Mouse (Mus musculus): ENCODE measurements at regions not wholly inside any gene's neighbourhood (a gene's known extent, or its start where the extent isn't known, plus 50 kb on each side); places are given as distances from the start of the nearest gene placed in this dataset.

- 10% methylated on average over 2 of the region's 2 CpGs for WGBS
- H3K4me1 ChIP-seq (ENCODE audit: control insufficient read depth, insufficient read depth, low read length) = no peaks in the 10 kb centered on the region
- peak; percentile 35 to 78 for DNase-seq
- TF ChIP-seq POLR2A (IDR thresholded peaks at IDR 0.05; ENCODE audit: borderline replicate concordance, insufficient read depth, low read length) = no peak
- TF ChIP-seq CTCF (IDR thresholded peaks at IDR 0.05; ENCODE audit: borderline replicate concordance, insufficient read depth, low read depth, low read length) = no peak
- H3K4me3 ChIP-seq (replicated peaks; ENCODE audit: insufficient read depth, low read depth, low read length) = no peak overlapping the region
- no peak overlapping the region for H3K27ac ChIP-seq (ENCODE audit: insufficient read depth, low read length)
- no peaks in the 10 kb centered on the region for H3K27me3 ChIP-seq (ENCODE audit: control insufficient read depth, insufficient read depth, low read length)
These were observed 178.1 kb downstream of the 9330182O14Rik start for GRCm38 (mm10) chr15:40312226-40312625.

GRCm38 (mm10) chr15:40339746-40340145 lies 205.6 kb downstream of the 9330182O14Rik start:
- DNase-seq = no peak
- no peak for TF ChIP-seq CTCF (IDR thresholded peaks at IDR 0.05; ENCODE audit: borderline replicate concordance, insufficient read depth, low read depth, low read length)
- TF ChIP-seq POLR2A (IDR thresholded peaks at IDR 0.05; ENCODE audit: borderline replicate concordance, insufficient read depth, low read length) = no peak
- 63% methylated on average over 2 of the region's 2 CpGs for WGBS

DNA sequence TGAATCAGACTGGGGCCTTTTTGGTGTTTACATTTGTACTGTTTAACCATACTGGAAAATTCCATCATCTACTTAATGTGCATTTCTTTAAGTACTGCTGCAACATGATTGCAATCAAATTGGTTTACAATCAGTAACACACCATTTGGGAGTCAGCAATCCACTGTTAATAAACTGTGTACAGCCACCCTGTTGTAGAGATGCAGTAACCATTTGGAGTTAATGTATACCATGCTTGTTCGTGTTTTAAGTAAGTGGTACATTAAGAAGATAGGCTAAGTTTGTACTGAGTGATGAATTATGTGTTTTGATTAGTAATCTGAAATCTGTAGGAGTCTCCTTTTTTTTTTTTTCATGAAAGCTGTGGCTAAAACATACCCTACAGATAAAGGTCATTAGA lies 206.1 kb downstream of the 9330182O14Rik start:
- H3K27ac ChIP-seq (ENCODE audit: insufficient read depth, low read length) = no peak overlapping the region
- no peak overlapping the region for H3K4me3 ChIP-seq (replicated peaks; ENCODE audit: insufficient read depth, low read depth, low read length)
- DNase-seq = no peak
- no peaks in the 10 kb centered on the region for H3K27me3 ChIP-seq (ENCODE audit: control insufficient read depth, insufficient read depth, low read length)
- 100% methylated on average over 1 of the region's 1 CpGs for WGBS
- H3K4me1 ChIP-seq (ENCODE audit: control insufficient read depth, insufficient read depth, low read length) = no peaks in the 10 kb centered on the region
- TF ChIP-seq CTCF (IDR thresholded peaks at IDR 0.05; ENCODE audit: borderline replicate concordance, insufficient read depth, low read depth, low read length) = no peak
- no peak for TF ChIP-seq POLR2A (IDR thresholded peaks at IDR 0.05; ENCODE audit: borderline replicate concordance, insufficient read depth, low read length)

More at GRCm38 (mm10) chr15:40339746-40340145, 205.6 kb downstream of the 9330182O14Rik start:
- no peaks in the 10 kb centered on the region for H3K27me3 ChIP-seq (ENCODE audit: control insufficient read depth, insufficient read depth, low read length)
- H3K27ac ChIP-seq (ENCODE audit: insufficient read depth, low read length) = no peak overlapping the region
- H3K4me1 ChIP-seq (ENCODE audit: control insufficient read depth, insufficient read depth, low read length) = no peaks in the 10 kb centered on the region
- H3K4me3 ChIP-seq (replicated peaks; ENCODE audit: insufficient read depth, low read depth, low read length) = no peak overlapping the region

GRCm38 (mm10) chr15:40351473-40351872 lies 217.3 kb downstream of the 9330182O14Rik start:
- no peak for TF ChIP-seq POLR2A (IDR thresholded peaks at IDR 0.05; ENCODE audit: borderline replicate concordance, insufficient read depth, low read length)
- TF ChIP-seq CTCF (IDR thresholded peaks at IDR 0.05; ENCODE audit: borderline replicate concordance, insufficient read depth, low read depth, low read length) = no peak
- DNase-seq = no peak
- H3K4me1 ChIP-seq (ENCODE audit: control insufficient read depth, insufficient read depth, low read length) = no peaks in the 10 kb centered on the region
- H3K27me3 ChIP-seq (ENCODE audit: control insufficient read depth, insufficient read depth, low read length) = no peaks in the 10 kb centered on the region
- H3K27ac ChIP-seq (ENCODE audit: insufficient read depth, low read length) = no peak overlapping the region
- no peak overlapping the region for H3K4me3 ChIP-seq (replicated peaks; ENCODE audit: insufficient read depth, low read depth, low read length)

- Histone ChIP-seq H3K4me1 (ENCODE audit: control insufficient read depth, insufficient read depth, low read length) (no peaks in the 10 kb centered on the region), H3K27ac (ENCODE audit: insufficient read depth, low read length) (no peak overlapping the region), H3K27me3 (ENCODE audit: control insufficient read depth, insufficient read depth, low read length) (no peaks in the 10 kb centered on the region), H3K4me3 (replicated peaks; ENCODE audit: insufficient read depth, low read depth, low read length) (no peak overlapping the region)
- WGBS = 80% methylated on average over 10 of the region's 10 CpGs
- TF ChIP-seq POLR2A (IDR thresholded peaks at IDR 0.05; ENCODE audit: borderline replicate concordance, insufficient read depth, low read length) (no peak), CTCF (IDR thresholded peaks at IDR 0.05; ENCODE audit: borderline replicate concordance, insufficient read depth, low read depth, low read length) (no peak)
- no peak for DNase-seq
These were observed 220.8 kb downstream of the 9330182O14Rik start for GRCm38 (mm10) chr15:40354802-40355487.

- DNase-seq = no peak
- no peak overlapping the region for H3K27ac ChIP-seq (ENCODE audit: insufficient read depth, low read length)
- no peak overlapping the region for H3K4me3 ChIP-seq (replicated peaks; ENCODE audit: insufficient read depth, low read depth, low read length)
- TF ChIP-seq CTCF (IDR thresholded peaks at IDR 0.05; ENCODE audit: borderline replicate concordance, insufficient read depth, low read depth, low read length) = no peak
- TF ChIP-seq POLR2A (IDR thresholded peaks at IDR 0.05; ENCODE audit: borderline replicate concordance, insufficient read depth, low read length) = no peak
- no peaks in the 10 kb centered on the region for H3K27me3 ChIP-seq (ENCODE audit: control insufficient read depth, insufficient read depth, low read length)
- no peaks in the 10 kb centered on the region; the same call in 1 of the 2 replicates for H3K4me1 ChIP-seq (ENCODE audit: control insufficient read depth, insufficient read depth, low read length)
- WGBS = 92% methylated on average over 3 of the region's 3 CpGs
These were observed 221.9 kb downstream of the 9330182O14Rik start for GRCm38 (mm10) chr15:40356096-40356495.

DNA sequence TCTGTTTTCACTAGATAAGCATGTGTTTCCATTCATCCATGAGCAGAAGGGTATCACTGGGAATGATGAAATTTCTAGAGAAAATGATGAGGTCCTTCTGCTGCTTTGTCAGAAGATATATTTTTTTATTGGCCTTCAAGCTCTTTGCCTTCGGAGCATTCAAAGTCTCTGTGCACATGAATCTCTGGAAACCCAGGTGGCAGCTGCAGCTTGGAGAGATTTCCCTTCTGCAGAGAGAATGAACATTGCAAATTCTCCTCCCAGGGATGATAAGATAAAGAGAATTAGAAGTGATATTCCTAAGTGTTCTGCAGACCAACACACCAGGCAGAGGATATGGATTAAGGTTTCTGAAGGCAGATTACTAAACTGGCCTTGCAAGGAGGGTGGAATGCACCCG lies 224.2 kb downstream of the 9330182O14Rik start:
- H3K4me3 ChIP-seq (replicated peaks; ENCODE audit: insufficient read depth, low read depth, low read length) = no peak overlapping the region
- TF ChIP-seq CTCF (IDR thresholded peaks at IDR 0.05; ENCODE audit: borderline replicate concordance, insufficient read depth, low read depth, low read length) (no peak), POLR2A (IDR thresholded peaks at IDR 0.05; ENCODE audit: borderline replicate concordance, insufficient read depth, low read length) (no peak)
- 93% methylated on average over 2 of the region's 2 CpGs for WGBS

GRCm38 (mm10) chr15:40361849-40362533 lies 227.8 kb downstream of the 9330182O14Rik start:
- WGBS = 10% methylated on average over 11 of the region's 11 CpGs
- Histone ChIP-seq H3K4me1 (ENCODE audit: control insufficient read depth, insufficient read depth, low read length) (peaks cover 14% of the 10 kb centered on the region; the same call in 1 of the 2 replicates), H3K4me3 (replicated peaks; ENCODE audit: insufficient read depth, low read depth, low read length) (no peak overlapping the region), H3K27me3 (ENCODE audit: control insufficient read depth, insufficient read depth, low read length) (no peaks in the 10 kb centered on the region), H3K27ac (ENCODE audit: insufficient read depth, low read length) (peak overlapping the region; percentile 67)
- DNase-seq = peak; percentile 85 to 94
- TF ChIP-seq POLR2A (IDR thresholded peaks at IDR 0.05; ENCODE audit: borderline replicate concordance, insufficient read depth, low read length) (no peak), CTCF (IDR thresholded peaks at IDR 0.05; ENCODE audit: borderline replicate concordance, insufficient read depth, low read depth, low read length) (no peak)

More for the DNA sequence above, 224.2 kb downstream of the 9330182O14Rik start:
- Histone ChIP-seq H3K27me3 (ENCODE audit: control insufficient read depth, insufficient read depth, low read length) (no peaks in the 10 kb centered on the region), H3K27ac (ENCODE audit: insufficient read depth, low read length) (no peak overlapping the region), H3K4me1 (ENCODE audit: control insufficient read depth, insufficient read depth, low read length) (peaks cover 14% of the 10 kb centered on the region; the same call in 1 of the 2 replicates)
- no peak for DNase-seq

Data from cerebellum, adult 2 months (tissue).